ENCODE assay signal across 9 mouse cellular contexts in genomic region chr12:102758936-102759335, GRCm38 (mm10). TPM values are rescaled to one million over a fixed set of nuclear protein-coding genes. Genes with fewer than 3 reads are reported as not detected.
DNase-seq lines count a peak whose midpoint lies in the region; ATAC-seq and TF ChIP-seq lines count a peak whose summit lies in the region.
"Had no signal": no experiment of that assay in that cellular context is flagged by ENCODE, and none has a peak within 500 bp of the region (broad histone marks: within the 10 kb centered on the region; RNA-seq: fewer than 3 reads in every experiment).

No protein-coding gene starts in this region.

- H3K79me2 ChIP-seq in C2C12 (ENCODE audit: control insufficient read depth, insufficient read depth): peaks cover 75% of the 10 kb centered on the region

- no peak overlapping the region for H3K27ac ChIP-seq in cerebellum, adult 2 months (ENCODE audit: insufficient read depth, low read length)
- no peak overlapping the region; the same call in 1 of the 2 replicates for H3K27ac ChIP-seq in forebrain, embryonic 14.5 days (ENCODE audit: low read depth, low read length)
- peak overlapping the region; percentile 83; the same call in 1 of the 2 replicates for H3K27ac ChIP-seq in liver, embryonic 12.5 days

- no peak for DNase-seq in cerebellum, adult 2 months
- no peak for DNase-seq in cerebellum, adult 18-20 months
- DNase-seq in forebrain, embryonic 14.5 days (ENCODE audit: low spot score): no peak
- DNase-seq in frontal cortex, postnatal 25 days (ENCODE audit: low spot score in 2 of 2): no peak
- no peak for DNase-seq in frontal cortex, postnatal 36 days (ENCODE audit: low spot score in 2 of 2)

- 2% methylated on average over 5 of the region's 5 CpGs for WGBS in cerebellum, adult 2 months
- WGBS in forebrain, embryonic 14.5 days: 2% methylated on average over 5 of the region's 5 CpGs
- WGBS in liver, embryonic 12.5 days (ENCODE audit: insufficient replicate concordance): 12% methylated on average over 5 of the region's 5 CpGs

- peak overlapping the region; percentile 91 for H3K4me2 ChIP-seq in forebrain, embryonic 14.5 days (ENCODE audit: low read length)
- H3K4me2 ChIP-seq in liver, embryonic 12.5 days: peak overlapping the region; percentile 90

- peaks cover 5% of the 10 kb centered on the region for H3K4me1 ChIP-seq in cerebellum, adult 2 months (ENCODE audit: control insufficient read depth, insufficient read depth, low read length)
- peaks cover 9% of the 10 kb centered on the region for H3K4me1 ChIP-seq in forebrain, embryonic 14.5 days (ENCODE audit: control insufficient read depth, insufficient read depth, low read length)
- peaks cover 42% of the 10 kb centered on the region for H3K4me1 ChIP-seq in liver, embryonic 12.5 days

- H3K9me3 ChIP-seq in forebrain, embryonic 14.5 days (replicated peaks; ENCODE audit: control insufficient read depth, low read length): no peaks in the 10 kb centered on the region
- H3K9me3 ChIP-seq in liver, embryonic 12.5 days (replicated peaks): no peaks in the 10 kb centered on the region

- peak overlapping the region; percentile 82 for H3ac ChIP-seq in C2C12 (ENCODE audit: control insufficient read depth, insufficient read length, low read depth)

- TF ChIP-seq CTCF in cerebellum, adult 2 months (IDR thresholded peaks at IDR 0.05; ENCODE audit: borderline replicate concordance, insufficient read depth, low read depth, low read length): no peak
- no peak for TF ChIP-seq CTCF in C2C12 (IDR thresholded peaks at IDR 0.05; ENCODE audit: control insufficient read depth, insufficient read depth, insufficient read length)

- no peak for ATAC-seq in forebrain, embryonic 14.5 days
- no peak for ATAC-seq in liver, embryonic 12.5 days
- ATAC-seq in inflammation-experienced regulatory T-cells, adult 6 months: no peak

- peak overlapping the region; percentile 88 for H3K4me3 ChIP-seq in cerebellum, adult 2 months (replicated peaks; ENCODE audit: insufficient read depth, low read depth, low read length)
- peak overlapping the region; percentile 79 for H3K4me3 ChIP-seq in C2C12 (ENCODE audit: insufficient read depth, poor library complexity, severe bottlenecking)
- H3K4me3 ChIP-seq in forebrain, embryonic 14.5 days (ENCODE audit: low read depth, low read length): peak overlapping the region; percentile 80
- H3K4me3 ChIP-seq in liver, embryonic 12.5 days: peak overlapping the region; percentile 91

- no peak for TF ChIP-seq POLR2A in cerebellum, adult 2 months (IDR thresholded peaks at IDR 0.05; ENCODE audit: borderline replicate concordance, insufficient read depth, low read length)

- peaks cover 55% of the 10 kb centered on the region for H3K79me3 ChIP-seq in C2C12 (ENCODE audit: low read depth)

- H3K9ac ChIP-seq in forebrain, embryonic 14.5 days (ENCODE audit: low read length): peak overlapping the region; percentile 84
- H3K9ac ChIP-seq in liver, embryonic 12.5 days: peak overlapping the region; percentile 94

- peaks cover 12% of the 10 kb centered on the region for H3K36me3 ChIP-seq in C2C12 (ENCODE audit: control insufficient read depth, insufficient read depth)
- H3K36me3 ChIP-seq in forebrain, embryonic 14.5 days (ENCODE audit: control insufficient read depth, insufficient read depth, low read length): peaks cover 15% of the 10 kb centered on the region
- H3K36me3 ChIP-seq in liver, embryonic 12.5 days: peaks cover 45% of the 10 kb centered on the region

- no peaks in the 10 kb centered on the region for H3K27me3 ChIP-seq in cerebellum, adult 2 months (ENCODE audit: control insufficient read depth, insufficient read depth, low read length)
- no peaks in the 10 kb centered on the region for H3K27me3 ChIP-seq in C2C12 (ENCODE audit: control insufficient read depth, insufficient read depth, insufficient read length)
- H3K27me3 ChIP-seq in forebrain, embryonic 14.5 days (replicated peaks; ENCODE audit: control insufficient read depth, insufficient read depth, low read length): no peaks in the 10 kb centered on the region
- H3K27me3 ChIP-seq in liver, embryonic 12.5 days (replicated peaks): no peaks in the 10 kb centered on the region

TF ChIP-seq in C2C12, 6 proteins besides CTCF, POLR2A, EP300 and RAD21:
- TF ChIP-seq FOSL1 (IDR thresholded peaks at IDR 0.05; ENCODE audit: insufficient read depth, low read length, poor library complexity, severe bottlenecking) (no peak), MAX (IDR thresholded peaks at IDR 0.05) (no peak), MYOG (IDR thresholded peaks at IDR 0.05; ENCODE audit: control insufficient read depth, extremely low read depth, insufficient read length) (no peak), USF1 (IDR thresholded peaks at IDR 0.05; ENCODE audit: low read depth) (no peak), MYOD1 (IDR thresholded peaks at IDR 0.05; ENCODE audit: control insufficient read depth, insufficient read length, low read depth) (no peak), CEBPB (IDR thresholded peaks at IDR 0.05; ENCODE audit: low read depth) (no peak)

RNA-seq across cellular contexts. Expression of gene Gm20604, which starts 0.5 kb away (rescaled TPM):
- polyA plus RNA-seq in cerebellum, adult 2 months (2012; rRNA removed): 27.0 and 28.7 TPM in 2 replicates
- 6.0 TPM for polyA plus RNA-seq in C2C12 (2012; fragmentation: generic; extraction: Trizol)
- 40.4 and 41.3 TPM in 2 replicates for polyA plus RNA-seq in forebrain, embryonic 14.5 days (2014; fragmentation: Nextera tagmentation; extraction: Ambion mirVana)
- 11.8 and 12.4 TPM in 2 replicates for polyA plus RNA-seq in liver, embryonic 12.5 days (2016; fragmentation: Nextera tagmentation; extraction: Ambion mirVana)
- 10 to 100 TPM in 1 of 3 experiments, 1 to 10 TPM in 2; 6.8 to 11.4 (median 8.3) TPM for polyA plus RNA-seq in inflammation-experienced regulatory T-cells, adult 6 months (2017; shearing (Covaris generic))

RNA-seq across cellular contexts. Expression of gene Ubr7, which starts 1.2 kb away (rescaled TPM):
- 24.3 and 25.5 TPM in 2 replicates for polyA plus RNA-seq in cerebellum, adult 2 months (2012; rRNA removed)
- 20.6 TPM for polyA plus RNA-seq in C2C12 (2012; fragmentation: generic; extraction: Trizol)
- 53.0 and 58.2 TPM in 2 replicates for polyA plus RNA-seq in forebrain, embryonic 14.5 days (2014; fragmentation: Nextera tagmentation; extraction: Ambion mirVana)
- polyA plus RNA-seq in liver, embryonic 12.5 days (2016; fragmentation: Nextera tagmentation; extraction: Ambion mirVana): 32.1 and 32.4 TPM in 2 replicates
- polyA plus RNA-seq in inflammation-experienced regulatory T-cells, adult 6 months (2017; shearing (Covaris generic)): 10 to 100 TPM; 22.6 to 27.0 (median 23.5) TPM

RNA-seq across cellular contexts. Expression of gene Gon7, which starts 1.3 kb away (rescaled TPM):
- polyA plus RNA-seq in cerebellum, adult 2 months (2012; rRNA removed): 18.9 and 22.5 TPM in 2 replicates
- 8.9 TPM for polyA plus RNA-seq in C2C12 (2012; fragmentation: generic; extraction: Trizol)
- polyA plus RNA-seq in forebrain, embryonic 14.5 days (2014; fragmentation: Nextera tagmentation; extraction: Ambion mirVana): 30.6 and 36.6 TPM in 2 replicates
- 20.6 and 23.2 TPM in 2 replicates for polyA plus RNA-seq in liver, embryonic 12.5 days (2016; fragmentation: Nextera tagmentation; extraction: Ambion mirVana)
- 10 to 100 TPM; 25.6 to 36.4 (median 26.0) TPM for polyA plus RNA-seq in inflammation-experienced regulatory T-cells, adult 6 months (2017; shearing (Covaris generic))

RNA-seq across cellular contexts. Expression of gene Gm28051, which starts 1.4 kb away (rescaled TPM):
- not detected in 2 replicates for polyA plus RNA-seq in cerebellum, adult 2 months (2012; rRNA removed)
- 0.13 TPM for polyA plus RNA-seq in C2C12 (2012; fragmentation: generic; extraction: Trizol)
- polyA plus RNA-seq in forebrain, embryonic 14.5 days (2014; fragmentation: Nextera tagmentation; extraction: Ambion mirVana): not detected in 2 replicates
- polyA plus RNA-seq in liver, embryonic 12.5 days (2016; fragmentation: Nextera tagmentation; extraction: Ambion mirVana): 0.48 TPM in 1 of 2 replicates, not detected in the other
- not detected for polyA plus RNA-seq in inflammation-experienced regulatory T-cells, adult 6 months (2017; shearing (Covaris generic))
- polyA plus RNA-seq: large intestine, adult 2 months had no signal

RNA-seq across cellular contexts. Expression of gene Tmem251, which starts 15.4 kb away (rescaled TPM):
- polyA plus RNA-seq in cerebellum, adult 2 months (2012; rRNA removed): 3.7 and 3.9 TPM in 2 replicates
- polyA plus RNA-seq in C2C12 (2012; fragmentation: generic; extraction: Trizol): 4.5 TPM
- 12.3 and 14.2 TPM in 2 replicates for polyA plus RNA-seq in forebrain, embryonic 14.5 days (2014; fragmentation: Nextera tagmentation; extraction: Ambion mirVana)
- polyA plus RNA-seq in liver, embryonic 12.5 days (2016; fragmentation: Nextera tagmentation; extraction: Ambion mirVana): 11.5 and 12.3 TPM in 2 replicates
- 10 to 100 TPM in 1 of 3 experiments, 1 to 10 TPM in 2; 7.7 to 10.5 (median 9.7) TPM for polyA plus RNA-seq in inflammation-experienced regulatory T-cells, adult 6 months (2017; shearing (Covaris generic))
